Mouse (Mus musculus) G1E (cell line): ENCODE data around the gene Prdm10.

Experiments
- CTCF ChIP-seq: IDR thresholded peaks from 2 replicates; pipeline ENCODE4 v1.5.1; 2012; ENCODE audit warnings: low read depth, low read length, inconsistent platforms, mixed read lengths
- GATA1 ChIP-seq: IDR thresholded peaks from 2 replicates; pipeline ENCODE4 v1.6.1; 2012; ENCODE audit warnings: borderline replicate concordance, low read length, inconsistent platforms, mixed read lengths

DNA sequence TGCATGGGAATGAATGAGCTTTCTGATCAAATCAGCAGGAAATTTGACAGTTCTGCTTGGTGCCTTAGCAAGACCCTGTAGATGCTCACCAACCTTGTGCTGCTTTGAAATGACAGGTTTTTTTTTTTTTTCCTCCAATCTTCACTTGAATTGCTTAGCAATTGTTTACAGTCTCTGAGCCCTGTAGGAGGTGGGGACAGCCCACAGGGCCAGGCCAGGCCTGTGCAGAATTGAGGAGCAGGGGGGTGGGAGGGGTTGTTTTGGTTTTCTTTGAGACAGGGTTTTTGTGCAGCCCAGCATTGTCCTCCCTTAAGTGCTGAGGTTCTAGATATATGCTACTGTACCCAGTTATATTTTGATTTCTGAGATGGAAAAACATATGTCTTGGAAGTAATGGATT, 52.5 kb downstream of the Prdm10 start:
- TF ChIP-seq CTCF = no peak
- no peak for TF ChIP-seq GATA1
